Mouse (Mus musculus): Measurements from ENCODE around the gene Tut4.

GRCm38 (mm10) chr4:108428341-108428721 lies 30.9 kb upstream of the Tut4 start:
- TF ChIP-seq USF1 (IDR thresholded peaks at IDR 0.05; ENCODE audit: low read depth) (no peak), CTCF (IDR thresholded peaks at IDR 0.05; ENCODE audit: control insufficient read depth, insufficient read depth, insufficient read length) (no peak), MYOD1 (IDR thresholded peaks at IDR 0.05; ENCODE audit: control insufficient read depth, insufficient read length, low read depth) (no peak), CEBPB (IDR thresholded peaks at IDR 0.05; ENCODE audit: low read depth) (no peak), MAX (IDR thresholded peaks at IDR 0.05) (no peak), FOSL1 (IDR thresholded peaks at IDR 0.05; ENCODE audit: insufficient read depth, low read length, poor library complexity, severe bottlenecking) (no peak)
